Mouse (Mus musculus) megakaryocyte progenitor cell, adult 5-6 weeks (primary cell): Measurements from ENCODE around the gene Usp34. TPM values are rescaled to one million over a fixed set of nuclear protein-coding genes. Genes with fewer than 3 reads are reported as not detected.
"Not testable (repeated sequence)": the region's sequence is repeated elsewhere in the genome, so short reads cannot be mapped to it uniquely, and the experiment has no call there.

Source experiments
- ATAC-seq: replicated peaks from 2 replicates; pipeline ENCODE4 v1.8.0; 2016; ENCODE audit warnings: mild to moderate bottlenecking, moderate TSS enrichment, inconsistent platforms; ENCODE audit not compliant: poor library complexity
- total RNA-seq, 2 experiments: library from RNA; stranded (forward) in 1 of 2; stranded (reverse) in 1 of 2; fragments of 157-497, 149-512 nt in 1 of 2; fragments of 200-1000 nt in 1 of 2; gene quantifications; 2 replicates each; pipeline versions ENCODE4 v1.2.3 to v1.2.4; 2015 to 2017

Usp34 gene
- total RNA-seq (2015), result 62.5 and 67.2 TPM in 2 replicates
- 34.1 and 48.3 TPM in 2 replicates for total RNA-seq (2017)

GRCm38 (mm10) chr11:23306764-23307565 lies at the start of gene Usp34:
TSS of gene Usp34 (plus strand) at chr11:23306895.
- 0 out of 2 replicates have a peak, but pooled peaks have one; percentile 9 for ATAC-seq

- ATAC-seq, result no peak
These were observed 47.6 kb upstream of the Usp34 start for GRCm38 (mm10) chr11:23259073-23259472.

GRCm38 (mm10) chr11:23259481-23259880 lies 47.2 kb upstream of the Usp34 start:
- ATAC-seq, result no peak

- ATAC-seq, result no peak
These were observed 46.5 kb upstream of the Usp34 start for GRCm38 (mm10) chr11:23260186-23260585.

GRCm38 (mm10) chr11:23261490-23261889 lies 45.2 kb upstream of the Usp34 start:
- ATAC-seq, result no peak

- ATAC-seq, result no peak
These were observed 41.7 kb upstream of the Usp34 start for GRCm38 (mm10) chr11:23264949-23265348.

GRCm38 (mm10) chr11:23271770-23272724 lies 34.6 kb upstream of the Usp34 start:
- ATAC-seq, result peak; percentile 85

- ATAC-seq, result no peak
These were observed 30.9 kb upstream of the Usp34 start for GRCm38 (mm10) chr11:23275780-23276179.

- 0 out of 2 replicates have a peak, but pooled peaks have one; percentile 20 for ATAC-seq
These were observed 22.2 kb upstream of the Usp34 start for GRCm38 (mm10) chr11:23284469-23284868.

- ATAC-seq, result not testable (repeated sequence)
These were observed 17.8 kb upstream of the Usp34 start for GRCm38 (mm10) chr11:23288866-23289265.

GRCm38 (mm10) chr11:23297379-23297778 lies 9.3 kb upstream of the Usp34 start:
- no peak for ATAC-seq

GRCm38 (mm10) chr11:23298301-23298700 lies 8.4 kb upstream of the Usp34 start:
- ATAC-seq, result no peak

- no peak for ATAC-seq
These were observed 6.8 kb upstream of the Usp34 start for GRCm38 (mm10) chr11:23299910-23300309.

- no peak for ATAC-seq
These were observed 3.6 kb upstream of the Usp34 start for GRCm38 (mm10) chr11:23303126-23303525.

- ATAC-seq, result not testable (repeated sequence)
These were observed 1.5 kb upstream of the Usp34 start for GRCm38 (mm10) chr11:23305101-23305672.

GRCm38 (mm10) chr11:23305673-23306608 lies 754 bp upstream of the Usp34 start:
- peak; percentile 96 for ATAC-seq

- ATAC-seq, result no peak
These were observed 848 bp downstream of the Usp34 start for GRCm38 (mm10) chr11:23307566-23307920.

GRCm38 (mm10) chr11:23313496-23313895 lies 6.8 kb downstream of the Usp34 start:
- ATAC-seq, result peak; percentile 99

- ATAC-seq, result no peak
These were observed 22.7 kb downstream of the Usp34 start for GRCm38 (mm10) chr11:23329413-23329812.

GRCm38 (mm10) chr11:23332136-23332535 lies 25.4 kb downstream of the Usp34 start:
- ATAC-seq, result peak; percentile 52; the same call in 1 of the 2 replicates
